Mouse (Mus musculus) c-Kit-positive CD71-positive TER-119-negative erythroid progenitor cells, embryonic 14.5 days (primary cell): ENCODE measurements around the gene Olfr961.

Source experiments
- DNase-seq: peaks from one replicate; pipeline ENCODE4 v3.0.0-alpha.2; 2013; ENCODE audit warnings: low read depth

Olfr961 gene

DNA sequence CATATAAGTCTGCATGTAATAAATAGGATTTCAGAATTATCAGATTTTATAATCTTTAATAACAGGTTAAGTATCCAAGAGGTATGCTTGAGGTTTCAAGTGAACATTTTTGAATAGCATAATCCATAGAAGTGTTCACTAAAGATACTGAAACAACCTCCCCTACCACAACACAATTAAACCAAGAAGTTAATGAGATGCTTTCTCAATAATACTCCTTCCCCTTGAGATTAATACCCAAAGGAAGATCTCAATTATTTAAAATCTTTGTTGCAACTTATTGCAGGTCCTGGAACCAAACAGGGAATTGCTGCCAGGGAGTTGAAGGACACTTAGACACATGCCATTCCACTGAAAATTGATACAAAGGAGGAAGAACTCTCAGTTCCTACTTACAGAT is at the start of gene Olfr961:
Gene Olfr961, plus strand, starts transcription at position 301 of the 400 bp plus-strand sequence.
- DNase-seq = no peak

DNA sequence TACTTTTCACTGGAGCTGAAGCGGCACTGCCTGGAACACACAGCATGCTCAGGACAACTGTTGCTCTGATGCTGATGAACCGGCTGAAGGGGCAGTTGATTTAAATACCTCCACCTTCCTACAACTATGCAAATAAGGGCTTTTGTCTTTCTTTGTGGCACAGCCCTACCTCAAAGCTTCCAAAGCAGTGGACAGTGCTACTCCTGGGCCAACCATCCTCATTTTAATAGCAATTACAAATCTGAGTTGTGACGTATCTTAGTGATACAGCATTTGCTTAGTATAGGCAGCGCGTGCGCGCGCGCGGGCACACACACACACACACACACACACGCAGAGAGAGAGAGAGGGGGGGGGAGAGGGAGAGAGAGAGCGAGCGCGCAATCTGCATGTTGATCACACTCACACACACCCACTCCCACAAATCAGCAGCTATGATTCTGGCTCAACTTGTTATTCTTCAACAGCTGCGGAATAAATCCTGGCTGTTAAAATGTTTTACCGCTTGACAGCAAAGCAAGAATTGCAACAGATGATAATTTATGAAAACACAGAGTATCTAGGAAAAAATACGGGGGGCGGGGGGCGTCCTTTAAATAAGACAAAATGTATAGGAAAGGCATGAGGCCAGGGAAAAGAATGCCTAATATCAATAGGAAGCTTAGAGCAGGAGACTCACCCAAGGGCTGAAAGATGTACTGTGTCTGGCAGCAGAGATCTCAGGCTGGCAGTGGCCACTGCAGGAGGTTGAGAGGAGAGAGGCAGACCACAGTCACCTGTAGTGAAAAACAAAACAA is 42.2 kb upstream of the Olfr961 start:
- DNase-seq = no peak

DNA sequence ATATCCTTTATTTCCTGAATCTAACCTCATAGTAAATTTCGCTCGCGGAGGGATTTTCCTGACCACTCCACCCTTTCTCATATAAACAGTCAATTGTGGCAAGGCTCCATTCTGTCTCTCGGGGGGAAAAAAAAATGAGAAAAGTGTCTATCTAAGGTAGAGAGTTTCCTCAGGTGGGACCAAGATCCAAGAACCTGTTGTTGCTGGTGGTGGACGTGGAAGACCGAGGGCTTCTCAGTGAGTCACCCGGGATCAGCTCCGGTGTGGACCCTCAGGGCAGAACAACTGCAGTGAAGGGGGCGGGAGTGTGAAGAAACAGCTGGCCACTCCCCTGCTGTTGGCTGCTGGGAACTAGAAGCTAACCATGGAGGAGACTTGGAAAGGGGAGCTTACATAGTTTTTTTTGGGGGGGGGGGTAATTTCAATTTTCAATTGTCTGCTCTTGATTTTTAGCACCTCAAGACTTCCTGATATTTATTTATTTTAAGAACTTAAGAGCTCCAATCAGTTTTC is 41.5 kb upstream of the Olfr961 start:
- no peak for DNase-seq

DNA sequence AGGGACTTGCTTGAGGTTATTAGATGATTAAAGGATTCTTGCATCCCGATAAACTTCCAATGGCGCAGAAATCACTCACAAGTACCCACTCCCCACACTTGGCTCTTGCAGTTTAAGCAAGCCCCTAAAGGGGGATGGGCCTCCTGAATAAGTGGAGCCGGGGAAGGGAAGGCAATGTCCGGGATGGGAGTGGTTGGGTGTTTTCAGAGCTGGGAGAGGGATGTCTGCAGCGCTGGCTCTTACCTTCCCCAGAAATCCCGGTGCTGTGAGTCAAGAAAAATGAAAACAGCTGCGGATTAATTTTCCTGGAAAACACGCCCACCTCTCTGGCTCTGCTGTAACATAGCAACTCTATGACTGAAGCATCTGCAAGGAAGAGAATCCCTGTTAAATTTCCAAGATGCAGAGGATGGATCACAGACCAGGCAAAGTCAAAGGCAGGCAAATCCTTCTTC is 40.9 kb upstream of the Olfr961 start, which contains the start of gene AW551984:
Gene AW551984, minus strand, starts transcription at position 405 of the 455 bp plus-strand sequence.
- no peak for DNase-seq

DNA sequence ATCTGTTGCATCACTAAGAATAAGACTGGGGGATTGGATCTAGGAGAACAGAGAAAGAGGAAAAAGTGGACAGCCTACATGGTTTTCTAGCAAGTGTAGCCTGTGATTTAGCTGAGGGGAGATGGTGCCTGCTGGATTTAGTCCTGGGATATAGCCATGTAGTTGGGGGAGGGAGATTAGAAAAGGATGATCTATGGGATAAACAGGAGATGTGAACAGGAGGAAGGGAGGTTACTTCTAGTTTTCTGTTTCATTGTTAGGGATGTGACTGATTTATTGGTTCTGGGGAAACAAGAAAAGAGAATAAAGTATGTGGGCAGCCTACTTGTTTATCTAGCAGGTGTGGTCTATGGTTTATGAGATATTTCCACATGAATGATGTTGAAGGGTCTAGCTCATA is 36.4 kb upstream of the Olfr961 start:
- no peak for DNase-seq

DNA sequence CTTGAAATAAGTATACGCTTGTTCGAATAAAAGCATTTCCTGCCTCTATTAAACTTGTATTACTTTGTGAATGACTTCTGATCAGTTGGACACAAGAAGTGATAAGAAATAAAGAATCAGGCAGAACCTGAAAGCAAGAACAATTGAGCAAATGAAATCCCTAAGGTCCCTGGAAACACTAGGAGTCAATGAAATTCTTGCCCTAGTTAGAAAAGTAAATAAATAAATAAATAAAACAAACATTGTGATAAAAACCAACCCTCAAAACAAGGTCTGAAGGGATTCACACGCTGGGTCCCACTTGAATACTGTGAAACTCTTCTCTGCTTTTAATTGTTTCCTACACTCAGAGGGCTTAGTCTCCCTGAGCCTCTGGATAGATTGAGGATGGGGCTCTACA is 34.5 kb upstream of the Olfr961 start, which contains the start of gene Olfr148:
Gene Olfr148, plus strand, starts transcription at position 301 of the 400 bp plus-strand sequence.
- DNase-seq = no peak

DNA sequence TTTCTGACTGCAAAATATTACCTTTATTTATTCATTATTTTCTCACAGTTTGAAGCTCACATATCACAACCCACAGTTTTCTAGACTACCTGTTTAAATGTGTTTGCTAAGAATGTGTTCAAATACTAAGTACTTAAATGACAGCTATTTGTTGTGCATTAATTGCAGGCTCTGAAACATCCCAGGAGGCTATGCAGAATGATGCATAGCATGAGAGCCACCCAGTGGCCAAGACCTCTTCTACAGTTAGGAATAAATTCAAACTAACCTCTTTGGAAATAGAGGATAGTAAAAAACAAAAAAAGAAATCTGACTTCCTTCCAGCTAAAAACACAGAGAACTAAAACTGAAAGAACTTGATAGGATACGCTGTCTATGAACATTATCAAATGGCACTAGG is 32.9 kb upstream of the Olfr961 start:
- no peak for DNase-seq

DNA sequence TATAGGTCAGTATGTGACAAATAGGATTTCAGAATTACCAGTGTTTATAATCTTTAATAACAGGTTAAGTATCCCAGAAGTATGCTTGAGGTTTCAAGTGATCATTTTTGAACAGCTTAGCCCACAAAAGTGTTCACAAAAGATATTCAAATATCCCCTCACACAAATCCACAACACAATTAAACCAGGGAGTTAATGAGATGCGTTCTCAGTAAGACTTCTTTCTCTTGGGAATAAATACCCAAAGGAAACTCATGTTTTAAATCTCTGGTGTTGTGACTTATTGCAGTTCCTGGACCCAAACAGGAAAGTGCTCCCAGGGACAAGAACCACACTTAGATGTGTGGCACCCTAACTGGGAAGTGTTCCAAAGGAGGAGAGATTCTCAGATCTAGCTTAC is 23.8 kb upstream of the Olfr961 start, which contains the start of gene Olfr960:
Gene Olfr960, plus strand, starts transcription at position 301 of the 400 bp plus-strand sequence.
- DNase-seq = no peak

DNA sequence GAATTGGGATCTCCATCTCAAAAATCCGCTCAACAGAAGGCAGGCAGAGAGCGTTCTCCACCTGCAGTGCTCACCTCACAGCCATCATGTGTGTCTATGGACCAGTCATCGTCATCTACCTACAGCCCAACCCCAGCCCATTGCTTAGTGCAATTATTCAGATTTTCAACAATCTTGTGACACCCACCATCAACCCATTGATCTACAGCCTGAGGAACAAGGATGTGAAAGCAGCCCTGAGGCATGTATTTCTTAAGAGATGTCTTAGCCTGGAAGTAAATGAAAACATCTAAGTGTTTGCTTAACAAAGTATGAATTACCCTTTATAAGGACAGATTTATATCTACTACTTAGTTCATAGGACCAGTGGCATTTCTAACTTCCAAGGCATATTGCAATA is 21.1 kb upstream of the Olfr961 start:
- DNase-seq = no peak

DNA sequence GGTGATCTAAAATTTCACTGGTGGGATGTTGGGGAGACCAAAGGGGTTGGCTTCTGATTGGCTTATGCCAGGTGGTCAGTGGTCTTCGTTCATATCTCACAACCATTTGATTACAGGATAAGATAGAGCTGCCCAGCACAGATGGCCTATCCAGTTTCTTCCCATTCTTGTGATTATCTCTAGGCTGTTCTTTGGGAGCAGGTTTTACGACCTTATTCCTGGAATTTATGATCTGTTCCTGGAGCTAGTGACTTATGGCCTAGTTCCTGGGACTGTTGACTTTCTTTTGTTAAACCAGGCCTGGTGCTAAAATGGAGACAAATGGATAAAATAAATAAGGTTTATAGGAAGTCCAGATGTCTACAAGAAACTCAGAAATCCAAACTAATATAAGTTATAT is 20.2 kb upstream of the Olfr961 start:
- no peak for DNase-seq

DNA sequence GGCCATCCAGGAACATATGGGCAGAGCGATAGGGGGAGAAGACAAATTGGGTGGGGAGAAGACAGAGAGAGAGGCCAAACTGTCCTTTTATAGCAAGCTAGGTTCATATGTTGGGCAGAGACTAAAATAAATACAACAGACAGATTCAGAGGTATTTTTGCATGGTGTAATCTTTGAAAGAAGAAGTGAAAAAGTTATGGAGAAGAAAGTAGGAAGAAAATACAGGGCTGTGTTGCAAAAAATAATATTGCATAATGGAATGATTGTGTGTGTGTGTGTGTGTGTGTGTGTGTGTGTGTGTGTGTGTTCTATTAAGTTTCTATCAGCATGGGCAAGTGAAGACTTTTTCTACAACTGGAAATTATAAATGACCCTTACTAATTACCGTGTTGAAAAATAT is 15.8 kb upstream of the Olfr961 start:
- no peak for DNase-seq

DNA sequence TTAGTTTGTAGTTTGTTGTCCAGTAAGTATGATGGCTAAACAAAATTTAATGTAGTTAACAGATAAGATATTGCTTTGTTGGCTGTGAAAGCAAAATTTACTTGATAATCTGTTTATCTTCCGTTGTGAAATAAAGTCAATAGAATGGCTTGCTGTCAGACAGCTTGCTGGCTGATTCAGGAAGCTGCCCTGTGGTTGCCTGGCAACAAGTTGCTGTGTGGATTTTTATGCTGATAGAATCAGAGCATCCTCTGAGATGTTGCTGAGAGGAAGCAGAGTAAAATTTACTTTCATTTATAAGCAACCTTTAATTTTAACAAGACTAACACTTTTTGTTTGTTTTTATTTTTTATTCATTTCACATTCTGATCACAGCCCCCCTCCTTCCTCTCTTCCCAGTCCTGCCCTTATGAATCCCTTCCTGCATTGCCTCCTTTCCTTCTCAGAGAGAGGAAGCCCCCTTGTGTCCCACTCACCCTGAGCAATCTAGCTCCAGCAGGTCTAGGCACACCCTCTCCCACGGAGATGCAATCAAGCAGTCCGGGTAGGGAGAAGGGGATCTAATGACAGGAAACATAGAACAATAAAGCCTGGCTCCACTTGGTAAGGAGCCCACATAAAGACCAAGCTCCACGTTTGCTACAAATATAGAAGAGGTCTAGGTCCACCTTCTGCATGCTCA is 10.8 kb upstream of the Olfr961 start:
- DNase-seq = no peak

DNA sequence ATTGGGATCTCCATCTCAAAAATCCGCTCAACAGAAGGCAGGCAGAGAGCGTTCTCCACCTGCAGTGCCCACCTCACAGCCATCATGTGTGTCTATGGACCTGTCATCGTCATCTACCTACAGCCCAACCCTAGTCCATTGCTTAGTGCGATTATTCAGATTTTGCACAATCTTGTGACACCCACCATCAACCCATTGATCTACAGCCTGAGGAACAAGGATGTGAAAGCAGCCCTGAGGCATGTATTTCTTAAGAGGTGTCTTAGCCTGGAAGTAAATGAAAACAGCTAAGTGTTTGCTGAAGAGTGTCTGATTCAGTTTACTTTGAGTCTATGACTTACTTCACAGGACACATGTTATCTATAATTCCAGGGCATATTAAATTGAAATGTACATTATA is 2.5 kb downstream of the Olfr961 start:
- no peak for DNase-seq

DNA sequence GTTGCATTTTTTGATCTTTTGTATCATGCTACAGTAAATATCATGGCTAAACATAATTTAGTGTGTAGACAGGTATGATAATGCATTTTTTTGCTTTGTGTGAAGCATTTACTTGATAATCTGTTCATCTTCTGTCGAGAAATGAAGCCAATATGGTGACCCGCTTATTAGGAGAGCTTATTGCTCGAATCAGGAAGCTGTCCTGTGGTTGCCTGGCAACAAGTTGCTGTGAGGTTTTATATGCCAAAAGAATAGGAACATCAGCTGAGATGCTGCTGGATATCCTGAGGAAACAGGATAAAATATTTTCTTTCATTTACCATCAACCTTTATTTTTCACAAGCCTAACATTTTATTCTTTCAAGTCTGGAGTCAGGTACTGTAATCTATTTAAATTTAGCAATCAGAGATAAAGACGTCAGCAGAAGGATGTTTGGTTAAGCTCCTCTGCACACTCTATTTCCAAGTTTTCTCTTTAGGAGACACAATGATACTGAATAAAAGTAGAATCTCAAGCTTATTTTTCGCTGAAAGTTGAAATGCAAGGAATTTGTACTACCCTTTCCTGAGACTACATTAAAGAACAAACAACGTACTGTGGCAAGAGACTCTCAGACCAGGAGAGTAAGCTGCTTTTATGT is 10.0 kb downstream of the Olfr961 start:
- DNase-seq = no peak

DNA sequence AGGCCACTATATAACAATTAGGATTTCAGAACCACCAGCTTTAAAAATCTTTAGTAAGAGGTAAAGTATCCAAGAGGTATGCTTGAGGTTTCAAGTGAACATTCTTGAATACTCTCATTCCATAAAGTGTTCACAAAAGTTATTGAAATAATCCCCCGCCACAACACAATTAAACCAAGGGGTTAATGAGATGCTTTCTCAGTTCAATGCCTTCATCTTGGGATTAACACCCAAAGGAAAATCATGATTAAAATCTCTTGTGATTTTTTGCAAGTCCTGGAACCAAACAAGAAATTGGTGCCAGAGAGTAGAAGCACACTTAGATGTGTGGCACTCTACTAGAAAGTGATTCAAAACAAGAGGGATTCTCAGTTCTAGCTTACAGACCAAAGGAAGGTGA is 22.0 kb downstream of the Olfr961 start, which contains the start of gene Olfr963:
Gene Olfr963, plus strand, starts transcription at position 301 of the 400 bp plus-strand sequence.
- DNase-seq = no peak

DNA sequence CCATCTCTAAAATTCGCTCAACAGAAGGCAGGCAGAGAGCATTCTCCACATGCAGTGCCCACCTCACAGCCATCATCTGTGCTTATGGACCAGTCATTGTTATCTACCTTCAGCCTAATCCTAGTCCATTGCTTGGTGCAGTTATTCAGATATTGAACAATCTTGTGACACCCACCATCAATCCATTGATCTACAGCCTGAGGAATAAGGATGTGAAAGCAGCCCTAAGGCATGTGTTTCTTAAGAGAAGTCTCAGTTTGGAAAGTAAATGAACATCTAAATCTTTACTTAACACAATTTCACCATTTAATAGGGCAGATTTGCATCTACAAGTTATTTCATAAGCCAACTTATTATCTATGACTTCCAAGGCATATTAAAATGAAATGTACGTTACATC is 24.8 kb downstream of the Olfr961 start:
- no peak for DNase-seq

DNA sequence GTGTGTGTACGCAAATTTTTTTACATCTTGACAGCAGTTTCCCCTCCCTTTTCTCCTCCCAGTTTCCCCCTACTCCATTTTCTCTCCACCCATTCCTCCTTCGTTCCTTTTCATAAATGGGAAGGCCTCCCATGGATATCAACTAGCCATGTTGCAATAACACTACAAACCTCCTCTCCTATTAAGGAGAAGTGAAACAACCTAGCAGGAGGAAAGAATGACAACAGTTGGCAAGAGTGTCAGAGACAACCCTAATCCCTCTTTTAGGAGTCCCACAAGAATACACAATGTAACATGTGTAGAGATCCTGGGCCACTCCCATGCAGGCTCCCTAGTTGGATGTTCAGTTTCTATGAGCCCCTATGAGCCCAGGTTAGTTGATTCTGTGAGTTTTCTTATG is 29.9 kb downstream of the Olfr961 start:
- no peak for DNase-seq

DNA sequence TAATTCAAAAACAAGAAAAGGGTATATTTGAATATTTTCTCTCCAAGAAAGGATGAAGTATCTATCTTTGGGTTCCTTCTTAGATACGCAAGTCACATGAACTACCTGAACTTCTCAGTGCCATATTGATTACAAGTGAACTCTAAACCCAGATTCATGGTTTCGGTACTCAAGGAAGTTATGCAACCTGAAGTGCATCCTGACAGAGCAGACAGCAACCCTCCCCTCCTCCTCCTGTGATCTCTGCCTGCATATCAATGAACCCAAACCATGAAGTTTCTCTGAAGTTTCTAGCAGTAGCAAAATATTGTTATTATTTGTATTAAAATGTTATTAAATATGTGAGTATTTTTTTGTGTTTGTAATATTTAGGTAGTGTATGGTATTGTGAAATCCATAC is 33.7 kb downstream of the Olfr961 start:
- DNase-seq = no peak

DNA sequence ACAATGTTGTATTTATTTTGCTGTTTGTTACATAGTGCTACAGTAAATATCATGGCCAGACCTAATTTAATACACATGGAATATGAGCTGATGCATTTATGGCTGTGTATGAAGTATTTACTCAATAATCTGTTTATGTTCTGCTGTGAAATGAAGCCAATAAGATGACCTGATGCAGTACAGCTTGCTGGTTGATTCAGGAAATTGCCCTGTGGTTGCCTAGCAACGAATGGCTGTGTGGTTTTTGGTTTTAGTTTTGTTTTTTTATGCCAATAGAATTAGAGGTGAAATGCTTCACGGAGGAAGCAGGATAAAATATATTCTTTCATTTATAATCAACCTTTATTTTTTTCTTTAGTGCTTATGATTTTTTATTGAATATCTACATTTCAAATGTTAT is 34.4 kb downstream of the Olfr961 start:
- DNase-seq = no peak
